Mouse (Mus musculus) lung, postnatal 0 days (tissue): Measurements from ENCODE around the gene Vps16.

Source experiments
- CTCF ChIP-seq: IDR thresholded peaks from 2 replicates; pipeline ENCODE4 v1.5.1; 2016; ENCODE audit warnings: antibody characterized with exemption, mild to moderate bottlenecking
- EP300 ChIP-seq: IDR thresholded peaks from 2 replicates; pipeline ENCODE4 v1.6.1; 2016; ENCODE audit warnings: antibody characterized with exemption, mild to moderate bottlenecking, control low read depth

DNA sequence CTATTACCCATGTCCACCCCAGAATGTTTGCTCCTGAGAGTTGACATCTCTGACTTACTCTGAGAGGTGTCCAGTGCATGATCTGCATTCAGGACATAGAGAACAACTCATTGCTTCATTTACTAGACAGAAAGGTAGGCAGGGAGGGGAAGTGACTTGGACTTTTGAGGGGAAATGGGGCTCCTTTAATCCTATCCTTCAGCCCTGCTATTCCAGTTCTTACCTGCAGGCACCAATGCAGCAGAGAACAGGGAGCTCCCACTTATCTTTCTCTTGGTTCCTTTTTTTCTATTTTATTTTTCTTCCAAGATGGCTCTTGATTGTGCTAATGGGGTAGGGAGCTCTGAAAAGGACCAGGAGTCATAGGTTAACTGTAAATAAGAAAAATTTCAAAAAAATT is 24.3 kb downstream of the Vps16 start:
- TF ChIP-seq EP300 (no peak), CTCF (0 out of 2 replicates have a peak, but pooled peaks have one; percentile 17)
